Mouse (Mus musculus) adrenal gland, adult (tissue): ENCODE measurements at regions not wholly inside any gene's neighbourhood (a gene's known extent, or its start where the extent isn't known, plus 50 kb on each side); places are given as distances from the start of the nearest gene placed in this dataset.

Experiments
- DNase-seq, 2 experiments: peaks; one replicate each; pipeline ENCODE4 v3.0.0; 2022 to 2023; ENCODE audit warnings: low spot score in 1 of 2; ENCODE audit not compliant: inconsistent age in 2 of 2

DNA sequence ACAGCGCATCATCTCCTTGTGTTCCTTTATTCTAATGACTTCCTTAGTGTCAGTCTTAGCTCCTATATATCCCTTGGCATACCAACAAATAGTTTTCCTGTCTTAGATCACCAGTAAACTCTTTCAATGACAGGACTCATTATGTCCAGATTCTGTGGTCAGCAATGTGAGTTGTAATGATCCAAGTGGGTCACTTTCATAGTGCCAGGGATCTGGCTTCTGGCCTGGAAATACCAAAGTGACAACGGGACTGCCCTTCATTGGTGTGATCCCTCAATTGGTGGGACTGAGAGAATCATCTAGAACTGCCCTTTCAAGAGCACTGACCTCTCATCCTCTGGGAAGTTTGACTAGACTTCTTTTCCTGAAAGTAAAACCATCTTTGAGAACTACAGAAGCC is 494.7 kb upstream of the A1bg start:
- DNase-seq: no peak

GRCm38 (mm10) chr15:61416841-61417240 is 494.0 kb upstream of the A1bg start:
- no peak for DNase-seq

GRCm38 (mm10) chr15:61415626-61416025 is 492.8 kb upstream of the A1bg start:
- peak in 1 of 2 experiments; percentile 54 for DNase-seq

GRCm38 (mm10) chr15:61411821-61412220 is 489.0 kb upstream of the A1bg start:
- no peak for DNase-seq

- DNase-seq: no peak
These were observed 488.0 kb upstream of the A1bg start for GRCm38 (mm10) chr15:61410789-61411188.

- DNase-seq: no peak
These were observed 485.8 kb upstream of the A1bg start for GRCm38 (mm10) chr15:61408621-61409020.

DNA sequence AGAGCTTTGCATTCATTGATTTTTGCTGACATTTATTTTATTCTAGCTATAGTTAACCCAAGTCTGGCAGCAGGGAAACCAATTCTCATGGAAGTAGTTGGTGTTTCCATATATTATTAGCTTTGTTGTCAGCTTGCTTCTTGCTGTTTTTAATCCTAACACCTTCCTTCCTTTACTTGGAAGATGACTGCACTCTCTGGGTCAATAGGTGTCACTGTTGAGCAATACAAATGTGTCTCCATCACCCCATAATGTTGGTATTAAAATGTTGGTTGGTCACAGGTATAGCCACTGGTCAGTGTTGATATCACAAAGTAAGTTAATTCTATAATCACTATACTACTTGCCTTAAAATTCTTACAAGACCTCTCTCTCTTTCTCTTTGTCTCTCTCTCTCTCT is 477.9 kb upstream of the A1bg start:
- DNase-seq: peak in 1 of 2 experiments; percentile 77

DNA sequence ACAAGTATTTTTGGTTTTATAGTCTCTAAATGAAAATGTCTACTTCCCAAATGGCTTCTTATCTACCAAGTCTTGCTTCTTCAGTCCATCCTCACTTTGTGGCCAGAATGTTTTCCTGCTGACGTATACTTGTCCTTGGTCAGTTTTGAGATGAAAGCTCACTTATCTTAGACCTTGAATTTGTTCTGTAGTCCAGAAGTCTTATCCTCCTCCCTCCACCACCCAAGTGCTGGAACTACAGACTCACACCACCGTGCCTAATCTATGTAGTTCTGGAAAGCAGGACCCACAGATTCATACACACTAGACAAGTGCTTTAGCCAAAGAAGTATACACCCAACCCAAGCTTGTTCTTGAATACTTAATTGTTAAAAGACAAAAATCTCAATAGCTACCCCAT is 477.2 kb upstream of the A1bg start:
- peak in 1 of 2 experiments; percentile 59 for DNase-seq

DNA sequence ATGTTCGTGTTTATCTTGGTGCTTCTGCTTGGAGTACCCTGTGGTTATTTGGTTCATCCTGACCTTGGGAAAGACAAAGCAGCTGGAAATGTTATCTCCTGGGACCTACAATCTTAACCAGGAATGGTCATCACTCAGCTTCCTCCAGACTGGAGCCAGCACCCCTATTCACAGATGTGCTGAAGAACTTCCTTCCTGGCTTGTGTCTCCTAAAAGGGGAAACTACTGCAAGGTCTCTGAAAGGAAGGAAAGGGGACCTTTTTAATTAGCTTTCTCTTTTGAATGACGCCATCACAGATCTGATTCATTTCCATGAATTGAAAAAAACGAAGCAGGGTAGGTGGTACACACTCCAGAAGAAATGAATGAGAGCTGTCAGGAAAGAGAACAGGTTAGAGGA is 476.0 kb upstream of the A1bg start:
- DNase-seq: peak in 1 of 2 experiments; percentile 59

- peak in 1 of 2 experiments; percentile 57 for DNase-seq
These were observed 474.2 kb upstream of the A1bg start for GRCm38 (mm10) chr15:61397061-61397460.

DNA sequence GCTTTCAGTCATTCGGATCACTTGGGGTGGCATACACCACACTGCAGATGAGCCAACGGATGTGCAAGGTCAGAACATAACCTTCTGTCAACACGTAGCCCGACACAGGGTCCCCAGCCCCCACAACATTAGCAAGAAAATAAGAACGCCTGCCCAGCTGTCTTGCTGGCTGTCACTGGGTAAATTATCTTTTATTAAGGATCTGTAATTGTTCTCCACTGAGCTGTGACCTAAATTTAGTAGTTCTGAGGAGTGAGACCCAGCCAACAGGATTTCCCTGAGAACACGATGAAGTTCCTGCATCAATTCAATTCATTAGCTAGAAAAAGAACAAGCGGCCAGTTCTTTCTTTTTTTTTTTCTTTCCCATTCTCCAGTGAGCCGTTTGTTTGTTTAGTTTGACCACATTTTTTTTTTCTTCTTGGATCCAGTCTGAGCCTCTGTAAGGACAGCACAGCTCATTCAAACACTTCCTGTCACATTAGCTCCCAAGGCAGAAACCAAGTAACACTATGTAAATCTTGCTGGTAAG is 472.5 kb upstream of the A1bg start:
- DNase-seq: peak; percentile 55 to 73

DNA sequence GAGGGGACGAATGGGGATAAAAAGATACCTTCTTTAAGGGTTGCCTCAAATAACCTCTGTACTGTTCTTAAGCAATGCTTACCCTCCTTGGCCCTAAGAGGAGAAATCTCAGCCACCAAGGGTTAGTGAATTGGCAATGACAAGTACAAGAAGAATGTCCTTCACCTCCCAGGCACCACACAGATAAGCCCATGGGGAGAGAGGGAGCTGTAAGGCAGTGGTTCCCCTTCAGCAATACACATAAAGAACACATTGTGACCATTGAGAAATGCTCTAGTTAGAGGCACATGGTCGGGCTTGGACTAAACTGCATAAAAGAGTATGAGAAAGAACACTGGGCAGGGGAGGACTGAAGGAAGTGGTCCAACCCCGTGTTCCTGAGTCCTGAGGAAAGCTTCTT is 457.9 kb upstream of the A1bg start:
- peak; percentile 32 to 42 for DNase-seq

GRCm38 (mm10) chr15:61366276-61366675 is 443.5 kb upstream of the A1bg start:
- no peak for DNase-seq

DNA sequence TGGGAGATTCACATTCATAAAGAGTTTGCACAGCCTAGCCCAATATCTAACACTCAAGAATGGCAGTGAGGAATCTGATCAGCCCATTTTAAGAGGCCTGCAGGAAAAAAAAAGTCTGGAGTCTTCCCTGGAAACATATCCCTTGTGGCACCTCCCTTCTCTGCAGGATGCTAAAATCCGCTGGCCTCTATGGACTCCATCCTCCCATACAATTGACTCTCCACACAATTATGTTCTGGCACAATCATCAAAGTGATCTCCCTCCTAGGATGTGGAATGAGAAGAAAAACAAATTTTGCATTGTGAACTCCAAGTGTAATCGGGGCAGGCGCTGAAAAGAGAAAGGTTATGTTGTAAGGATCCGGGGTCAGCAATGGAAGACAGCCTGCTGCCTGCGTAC is 442.7 kb upstream of the A1bg start:
- DNase-seq: no peak

- DNase-seq: peak in 1 of 2 experiments; percentile 51
These were observed 441.6 kb upstream of the A1bg start for GRCm38 (mm10) chr15:61364461-61364860.

- no peak for DNase-seq
These were observed 438.4 kb upstream of the A1bg start for GRCm38 (mm10) chr15:61361254-61361653.

GRCm38 (mm10) chr15:61355344-61355743 is 432.5 kb upstream of the A1bg start:
- DNase-seq: no peak

- DNase-seq: no peak
These were observed 429.0 kb upstream of the A1bg start for GRCm38 (mm10) chr15:61351729-61352342.

GRCm38 (mm10) chr15:61345101-61345500 is 422.3 kb upstream of the A1bg start:
- no peak for DNase-seq

GRCm38 (mm10) chr15:61342618-61343017 is 419.8 kb upstream of the A1bg start:
- no peak for DNase-seq

- DNase-seq: no peak
These were observed 405.1 kb upstream of the A1bg start for GRCm38 (mm10) chr15:61327925-61328324.

DNA sequence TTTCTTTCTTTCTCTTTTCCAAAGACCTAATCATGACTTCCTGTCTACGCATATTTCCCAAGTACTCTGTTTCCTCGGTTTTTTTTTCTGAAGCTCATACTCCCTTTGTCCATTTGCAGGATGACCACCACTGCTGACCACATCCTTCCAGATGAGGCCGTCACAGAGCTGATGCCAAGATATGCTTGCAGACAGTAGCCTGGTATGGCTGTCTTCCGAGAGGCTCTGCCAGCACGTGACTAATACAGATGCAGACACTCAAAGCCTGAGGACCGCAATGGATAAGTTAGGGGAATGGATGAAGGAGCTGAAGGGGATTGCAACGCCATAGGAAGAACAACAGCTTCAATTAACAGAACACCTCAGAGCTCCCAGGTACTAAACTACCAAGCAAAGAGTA is 399.4 kb upstream of the A1bg start:
- DNase-seq: no peak
